Mouse (Mus musculus) hindbrain, postnatal 0 days (tissue): ENCODE data around the gene Atp6v1g1. TPM values are rescaled to one million over a fixed set of nuclear protein-coding genes. Genes with fewer than 3 reads are reported as not detected.

Experiments used
- ATAC-seq: fragments of 200-750 bp; cut with Nextera tagmentation; 2 replicates; pipeline ENCODE4 v1.8.0; 2017; ENCODE audit warnings: mild to moderate bottlenecking, moderate TSS enrichment, moderate library complexity
- DNase-seq: peaks from one replicate; pipeline ENCODE4 v3.0.0-alpha.2; 2015; ENCODE audit warnings: low spot score
- H3K27ac ChIP-seq: fragments of 300-500 bp; sonication (generic); 2 replicates; pipeline ENCODE4 v1.5.1; 2014; ENCODE audit warnings: mild to moderate bottlenecking
- H3K27me3 ChIP-seq: fragments of 300-500 bp; sonication (generic); 2 replicates; pipeline ENCODE4 v1.6.1; 2014; ENCODE audit warnings: low read length, mixed read lengths; ENCODE audit not compliant: insufficient read depth
- H3K36me3 ChIP-seq: fragments of 300-500 bp; sonication (generic); 2 replicates; pipeline ENCODE4 v1.6.1; 2014; ENCODE audit warnings: low read length, mixed read lengths; ENCODE audit not compliant: insufficient read depth
- H3K4me1 ChIP-seq: fragments of 300-500 bp; sonication (generic); 2 replicates; pipeline ENCODE4 v1.6.1; 2014; ENCODE audit warnings: antibody characterized with exemption, low read length, mixed read lengths; ENCODE audit not compliant: insufficient read depth
- H3K4me2 ChIP-seq: fragments of 300-500 bp; sonication (generic); 2 replicates; pipeline ENCODE4 v1.6.1; 2014; ENCODE audit warnings: low read depth, mild to moderate bottlenecking, low read length, moderate library complexity, mixed read lengths
- H3K4me3 ChIP-seq: fragments of 300-500 bp; sonication (generic); 2 replicates; pipeline ENCODE4 v1.5.1; 2014; ENCODE audit warnings: low read length
- H3K9ac ChIP-seq: fragments of 300-500 bp; sonication (generic); replicated peaks from 2 replicates; pipeline ENCODE4 v1.6.1; 2014; ENCODE audit warnings: mild to moderate bottlenecking, low read length, moderate library complexity, mixed read lengths
- H3K9me3 ChIP-seq: fragments of 300-500 bp; sonication (generic); 2 replicates; pipeline ENCODE4 v1.6.1; 2016; ENCODE audit warnings: low read length, mixed read lengths
- CTCF ChIP-seq: IDR thresholded peaks from 2 replicates; pipeline ENCODE4 v1.5.1; 2016; ENCODE audit warnings: antibody characterized with exemption, control low read depth, low read depth
- WGBS: fragments of 180-500 bp; shearing (Covaris S2); extraction: QIAGEN DNeasy Blood & Tissue Kit; methylation state at CpG from one replicate; pipeline ENCODE4 v1.1.7; 2014; 5-methylcytosine and 5-hydroxymethylcytosine counted together
- polyA plus RNA-seq: library from polyadenylated mRNA; unstranded; fragments of >200 nt; fragmentation: Nextera tagmentation; extraction: Ambion mirVana; gene quantifications from 2 replicates; pipeline ENCODE4 v1.2.1, GENCODE M21; 2015
- total RNA-seq: library from RNA; depleted of rRNA; stranded (reverse); fragments of >200 nt; gene quantifications from 2 replicates; pipeline ENCODE4 v1.2.3, GENCODE M21; 2014

The Atp6v1g1 gene
- total and polyA plus RNA-seq, 2 experiments from 2014 or later: 125 to 357 TPM

- Histone ChIP-seq H3K4me3 (peak overlapping the region; percentile 77), H3K4me1 (no peaks in the 10 kb centered on the region; the same call in 1 of the 2 replicates), H3K27ac (peak overlapping the region; percentile 32; the same call in 1 of the 2 replicates), H3K9ac (peak overlapping the region; percentile 59), H3K9me3 (no peaks in the 10 kb centered on the region), H3K36me3 (no peaks in the 10 kb centered on the region), H3K4me2 (peak overlapping the region; percentile 93), H3K27me3 (no peaks in the 10 kb centered on the region)
- WGBS: 35% methylated on average over 9 of the region's 9 CpGs
- no peak for TF ChIP-seq CTCF
- ATAC-seq (0 out of 2 replicates have a peak, but pooled peaks have one; percentile 17), DNase-seq (no peak)
Observed at GRCm38 (mm10) chr4:63559127-63559697, 14.6 kb downstream of the Atp6v1g1 start.

GRCm38 (mm10) chr4:63560079-63560478, 15.5 kb downstream of the Atp6v1g1 start:
- WGBS: 62% methylated on average over 8 of the region's 8 CpGs
- H3K4me3 ChIP-seq: no peak overlapping the region
- H3K4me1 ChIP-seq: no peaks in the 10 kb centered on the region; the same call in 1 of the 2 replicates
- no peak for DNase-seq
- H3K9me3 ChIP-seq: no peaks in the 10 kb centered on the region
- no peak overlapping the region for H3K9ac ChIP-seq
- TF ChIP-seq CTCF: no peak
- no peak overlapping the region for H3K4me2 ChIP-seq
- no peak for ATAC-seq
- no peaks in the 10 kb centered on the region for H3K36me3 ChIP-seq
- no peaks in the 10 kb centered on the region for H3K27me3 ChIP-seq
- H3K27ac ChIP-seq: no peak overlapping the region

GRCm38 (mm10) chr4:63561861-63562675, 17.5 kb downstream of the Atp6v1g1 start:
- TF ChIP-seq CTCF: no peak
- Histone ChIP-seq H3K4me1 (no peaks in the 10 kb centered on the region; the same call in 1 of the 2 replicates), H3K9ac (no peak overlapping the region), H3K27me3 (no peaks in the 10 kb centered on the region), H3K36me3 (no peaks in the 10 kb centered on the region), H3K4me3 (no peak overlapping the region), H3K9me3 (no peaks in the 10 kb centered on the region), H3K4me2 (no peak overlapping the region), H3K27ac (no peak overlapping the region)
- ATAC-seq: no peak
- no peak for DNase-seq
- WGBS: 80% methylated on average over 7 of the region's 7 CpGs

- no peaks in the 10 kb centered on the region for H3K9me3 ChIP-seq
- ATAC-seq: no peak
- no peak for TF ChIP-seq CTCF
- 85% methylated on average over 4 of the region's 4 CpGs for WGBS
- no peaks in the 10 kb centered on the region for H3K27me3 ChIP-seq
- no peaks in the 10 kb centered on the region for H3K36me3 ChIP-seq
- H3K4me3 ChIP-seq: no peak overlapping the region
- no peak overlapping the region for H3K4me2 ChIP-seq
- no peaks in the 10 kb centered on the region; the same call in 1 of the 2 replicates for H3K4me1 ChIP-seq
- no peak overlapping the region for H3K9ac ChIP-seq
- DNase-seq: no peak
- H3K27ac ChIP-seq: no peak overlapping the region
Observed at GRCm38 (mm10) chr4:63562742-63563141, 18.2 kb downstream of the Atp6v1g1 start.

- Histone ChIP-seq H3K27me3 (no peaks in the 10 kb centered on the region), H3K9ac (no peak overlapping the region), H3K9me3 (no peaks in the 10 kb centered on the region), H3K36me3 (no peaks in the 10 kb centered on the region), H3K4me2 (no peak overlapping the region), H3K4me1 (peaks cover 2% of the 10 kb centered on the region; the same call in 1 of the 2 replicates), H3K27ac (no peak overlapping the region), H3K4me3 (no peak overlapping the region)
- DNase-seq (no peak), ATAC-seq (0 out of 2 replicates have a peak, but pooled peaks have one; percentile 6)
- TF ChIP-seq CTCF: no peak
- WGBS: 87% methylated on average over 10 of the region's 10 CpGs
Observed at GRCm38 (mm10) chr4:63567712-63568390, 23.3 kb downstream of the Atp6v1g1 start.

GRCm38 (mm10) chr4:63569322-63569721, 24.8 kb downstream of the Atp6v1g1 start:
- no peak overlapping the region for H3K4me3 ChIP-seq
- no peak for ATAC-seq
- H3K36me3 ChIP-seq: no peaks in the 10 kb centered on the region
- 89% methylated on average over 8 of the region's 8 CpGs for WGBS
- H3K4me1 ChIP-seq: peaks cover 2% of the 10 kb centered on the region; the same call in 1 of the 2 replicates
- no peak overlapping the region for H3K27ac ChIP-seq
- no peak for DNase-seq
- H3K4me2 ChIP-seq: no peak overlapping the region
- no peaks in the 10 kb centered on the region for H3K27me3 ChIP-seq
- TF ChIP-seq CTCF: no peak
- H3K9ac ChIP-seq: no peak overlapping the region
- no peaks in the 10 kb centered on the region for H3K9me3 ChIP-seq
